Mouse (Mus musculus) heart, embryonic 16.5 days (tissue): ENCODE data around the gene Nudt3. TPM values are rescaled to one million over a fixed set of nuclear protein-coding genes. Genes with fewer than 3 reads are reported as not detected.
"Not testable (repeated sequence)": the region's sequence is repeated elsewhere in the genome, so short reads cannot be mapped to it uniquely, and the experiment has no call there.

ENCODE experiments used
- ATAC-seq: fragments of 200-750 bp; cut with Nextera tagmentation; replicated peaks from 2 replicates; pipeline ENCODE4 v1.8.0; 2017; ENCODE audit warnings: moderate number of reproducible peaks; ENCODE audit not compliant: insufficient read depth, low FRiP score; ENCODE audit errors: extremely low read depth
- H3K27ac ChIP-seq: fragments of 300-500 bp; sonication (generic); 2 replicates; pipeline ENCODE4 v1.5.1; 2014; ENCODE audit warnings: mild to moderate bottlenecking, low read length, control low read depth, moderate library complexity
- H3K27me3 ChIP-seq: fragments of 300-500 bp; sonication (generic); 2 replicates; pipeline ENCODE4 v1.6.1; 2014; ENCODE audit warnings: low read length, mixed read lengths; ENCODE audit not compliant: control insufficient read depth, insufficient read depth
- H3K36me3 ChIP-seq: fragments of 300-500 bp; sonication (generic); 2 replicates; pipeline ENCODE4 v1.6.1; 2014; ENCODE audit not compliant: control insufficient read depth, insufficient read depth
- H3K4me1 ChIP-seq: fragments of 300-500 bp; sonication (generic); 2 replicates; pipeline ENCODE4 v1.6.1; 2014; ENCODE audit warnings: low read length, mixed read lengths; ENCODE audit not compliant: control insufficient read depth, insufficient read depth
- H3K4me2 ChIP-seq: fragments of 300-500 bp; sonication (generic); 2 replicates; pipeline ENCODE4 v1.6.1; 2014; ENCODE audit warnings: low read depth, mild to moderate bottlenecking, control low read depth, low read length
- H3K4me3 ChIP-seq: fragments of 300-500 bp; sonication (generic); 2 replicates; pipeline ENCODE4 v1.5.1; 2014; ENCODE audit warnings: mild to moderate bottlenecking, control low read depth, low read length
- H3K9ac ChIP-seq: fragments of 300-500 bp; sonication (generic); 2 replicates; pipeline ENCODE4 v1.6.1; 2014; ENCODE audit warnings: low read length, control low read depth
- H3K9me3 ChIP-seq: fragments of 300-500 bp; sonication (generic); replicated peaks from 2 replicates; pipeline ENCODE4 v1.6.1; 2016; ENCODE audit warnings: low read length; ENCODE audit not compliant: control insufficient read depth
- WGBS: fragments of 180-500 bp; shearing (Covaris S2); extraction: QIAGEN DNeasy Blood & Tissue Kit; methylation state at CpG from one replicate; pipeline ENCODE4 v1.1.7; 2014; 5-methylcytosine and 5-hydroxymethylcytosine counted together
- polyA plus RNA-seq: library from polyadenylated mRNA; unstranded; fragments of >200 nt; fragmentation: Nextera tagmentation; extraction: Ambion mirVana; gene quantifications from 2 replicates; pipeline ENCODE4 v1.2.1, GENCODE M21; 2015

The Nudt3 gene
- polyA plus RNA-seq, 1 experiment from 2014 or later, result 176 TPM

- Histone ChIP-seq H3K36me3 (no peaks in the 10 kb centered on the region), H3K4me3 (no peak overlapping the region), H3K9ac (no peak overlapping the region), H3K4me2 (no peak overlapping the region), H3K27me3 (peaks cover 28% of the 10 kb centered on the region), H3K27ac (no peak overlapping the region), H3K4me1 (peaks cover 10% of the 10 kb centered on the region), H3K9me3 (peaks cover 3% of the 10 kb centered on the region)
- no peak for ATAC-seq
- WGBS, result 70% methylated on average over 23 of the region's 23 CpGs
These were observed 28.9 kb upstream of the Nudt3 start for GRCm38 (mm10) chr17:27652046-27652790.

GRCm38 (mm10) chr17:27650586-27650985 is 27.3 kb upstream of the Nudt3 start:
- 69% methylated on average over 13 of the region's 13 CpGs for WGBS
- no peaks in the 10 kb centered on the region for H3K36me3 ChIP-seq
- peaks cover 14% of the 10 kb centered on the region for H3K27me3 ChIP-seq
- H3K9ac ChIP-seq, result no peak overlapping the region
- H3K4me2 ChIP-seq, result no peak overlapping the region
- no peak overlapping the region for H3K27ac ChIP-seq
- no peak for ATAC-seq
- peaks cover 2% of the 10 kb centered on the region for H3K4me1 ChIP-seq
- peaks cover 3% of the 10 kb centered on the region for H3K9me3 ChIP-seq
- H3K4me3 ChIP-seq, result no peak overlapping the region

- H3K4me2 ChIP-seq, result no peak overlapping the region
- peaks cover 3% of the 10 kb centered on the region for H3K9me3 ChIP-seq
- H3K27ac ChIP-seq, result no peak overlapping the region
- no peak overlapping the region for H3K9ac ChIP-seq
- no peaks in the 10 kb centered on the region for H3K36me3 ChIP-seq
- H3K4me3 ChIP-seq, result no peak overlapping the region
- no peaks in the 10 kb centered on the region for H3K4me1 ChIP-seq
- peaks cover 10% of the 10 kb centered on the region for H3K27me3 ChIP-seq
- 11% methylated on average over 12 of the region's 12 CpGs for WGBS
- ATAC-seq, result no peak
These were observed 26.9 kb upstream of the Nudt3 start for GRCm38 (mm10) chr17:27650160-27650559.

- H3K9me3 ChIP-seq, result peaks cover 3% of the 10 kb centered on the region
- 27% methylated on average over 7 of the region's 7 CpGs for WGBS
- no peak overlapping the region for H3K9ac ChIP-seq
- no peaks in the 10 kb centered on the region for H3K27me3 ChIP-seq
- no peak overlapping the region for H3K27ac ChIP-seq
- H3K4me3 ChIP-seq, result no peak overlapping the region
- no peak overlapping the region for H3K4me2 ChIP-seq
- no peak for ATAC-seq
- H3K36me3 ChIP-seq, result no peaks in the 10 kb centered on the region
- peaks cover 5% of the 10 kb centered on the region; the same call in 1 of the 2 replicates for H3K4me1 ChIP-seq
These were observed 22.5 kb upstream of the Nudt3 start for GRCm38 (mm10) chr17:27645807-27646206.

GRCm38 (mm10) chr17:27644572-27644971 is 21.3 kb upstream of the Nudt3 start:
- Histone ChIP-seq H3K27ac (no peak overlapping the region), H3K4me3 (no peak overlapping the region), H3K4me1 (peaks cover 5% of the 10 kb centered on the region; the same call in 1 of the 2 replicates), H3K9me3 (no peaks in the 10 kb centered on the region), H3K36me3 (no peaks in the 10 kb centered on the region), H3K9ac (no peak overlapping the region), H3K4me2 (no peak overlapping the region), H3K27me3 (no peaks in the 10 kb centered on the region)
- ATAC-seq, result no peak
- 49% methylated on average over 2 of the region's 2 CpGs for WGBS

GRCm38 (mm10) chr17:27643756-27644155 is 20.5 kb upstream of the Nudt3 start:
- no peak for ATAC-seq
- 83% methylated on average over 9 of the region's 9 CpGs for WGBS
- no peak overlapping the region for H3K27ac ChIP-seq
- H3K4me2 ChIP-seq, result no peak overlapping the region
- H3K4me1 ChIP-seq, result peaks cover 5% of the 10 kb centered on the region; the same call in 1 of the 2 replicates
- H3K36me3 ChIP-seq, result no peaks in the 10 kb centered on the region
- no peak overlapping the region for H3K9ac ChIP-seq
- no peaks in the 10 kb centered on the region for H3K27me3 ChIP-seq
- H3K4me3 ChIP-seq, result no peak overlapping the region
- no peaks in the 10 kb centered on the region for H3K9me3 ChIP-seq

GRCm38 (mm10) chr17:27643101-27643500 is 19.8 kb upstream of the Nudt3 start:
- WGBS, result 32% methylated on average over 6 of the region's 6 CpGs
- Histone ChIP-seq H3K4me1 (peaks cover 5% of the 10 kb centered on the region; the same call in 1 of the 2 replicates), H3K4me2 (no peak overlapping the region), H3K9me3 (no peaks in the 10 kb centered on the region), H3K9ac (no peak overlapping the region), H3K27me3 (no peaks in the 10 kb centered on the region), H3K27ac (no peak overlapping the region), H3K4me3 (no peak overlapping the region), H3K36me3 (no peaks in the 10 kb centered on the region)
- no peak for ATAC-seq

- Histone ChIP-seq H3K4me2 (peak overlapping the region; percentile 26), H3K9ac (peak overlapping the region; percentile 21; the same call in 1 of the 2 replicates)
- peak; percentile 46; the same call in 1 of the 2 replicates for ATAC-seq
These were observed 19.3 kb upstream of the Nudt3 start for GRCm38 (mm10) chr17:27642491-27643062.

GRCm38 (mm10) chr17:27639851-27640250 is 16.6 kb upstream of the Nudt3 start:
- not testable (repeated sequence) for H3K4me3 ChIP-seq, H3K4me2 ChIP-seq, ATAC-seq, H3K9ac ChIP-seq, H3K27ac ChIP-seq, H3K36me3 ChIP-seq, H3K27me3 ChIP-seq, H3K9me3 ChIP-seq
- WGBS, result 91% methylated on average over 6 of the region's 6 CpGs
- peaks cover 13% of the 10 kb centered on the region for H3K4me1 ChIP-seq

More at GRCm38 (mm10) chr17:27642491-27643062, 19.3 kb upstream of the Nudt3 start:
- no peaks in the 10 kb centered on the region for H3K27me3 ChIP-seq
- no peaks in the 10 kb centered on the region for H3K9me3 ChIP-seq
- 14% methylated on average over 12 of the region's 12 CpGs for WGBS
- no peak overlapping the region for H3K4me3 ChIP-seq
- no peaks in the 10 kb centered on the region for H3K36me3 ChIP-seq
- H3K27ac ChIP-seq, result no peak overlapping the region
- H3K4me1 ChIP-seq, result peaks cover 5% of the 10 kb centered on the region; the same call in 1 of the 2 replicates
